Mouse (Mus musculus): ENCODE data around the gene Fgfr1op. TPM values are rescaled to one million over a fixed set of nuclear protein-coding genes. Genes with fewer than 3 reads are reported as not detected.

Fgfr1op gene
- total RNA-seq, 2 experiments from 2014 or later: 16.4 to 18.1 TPM

DNA sequence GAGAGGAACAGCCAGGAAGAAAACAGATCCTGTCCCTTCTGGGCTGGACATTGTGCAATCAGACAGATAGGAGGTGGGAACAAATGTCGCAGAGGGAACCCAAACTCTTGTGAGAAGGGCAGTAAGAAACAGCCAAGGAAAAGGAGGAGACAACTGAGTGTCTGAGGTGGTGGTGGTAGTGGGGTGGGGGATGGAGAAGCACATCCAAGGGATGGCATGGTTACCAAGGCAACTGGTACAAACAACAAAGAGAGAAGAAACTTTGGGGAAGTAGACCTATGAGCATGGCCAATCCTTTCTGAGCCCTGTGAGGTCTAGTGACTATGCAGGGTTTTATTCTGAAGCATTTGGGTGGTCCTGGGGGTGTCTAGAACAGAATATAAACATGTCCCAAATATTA is 49.1 kb downstream of the Fgfr1op start:
- intact Hi-C loops (cut with DNase I): no loop called here
- DNase-seq (ENCODE audit: low spot score in 2 of 2): peak in 1 of 2 experiments; percentile 2

DNA sequence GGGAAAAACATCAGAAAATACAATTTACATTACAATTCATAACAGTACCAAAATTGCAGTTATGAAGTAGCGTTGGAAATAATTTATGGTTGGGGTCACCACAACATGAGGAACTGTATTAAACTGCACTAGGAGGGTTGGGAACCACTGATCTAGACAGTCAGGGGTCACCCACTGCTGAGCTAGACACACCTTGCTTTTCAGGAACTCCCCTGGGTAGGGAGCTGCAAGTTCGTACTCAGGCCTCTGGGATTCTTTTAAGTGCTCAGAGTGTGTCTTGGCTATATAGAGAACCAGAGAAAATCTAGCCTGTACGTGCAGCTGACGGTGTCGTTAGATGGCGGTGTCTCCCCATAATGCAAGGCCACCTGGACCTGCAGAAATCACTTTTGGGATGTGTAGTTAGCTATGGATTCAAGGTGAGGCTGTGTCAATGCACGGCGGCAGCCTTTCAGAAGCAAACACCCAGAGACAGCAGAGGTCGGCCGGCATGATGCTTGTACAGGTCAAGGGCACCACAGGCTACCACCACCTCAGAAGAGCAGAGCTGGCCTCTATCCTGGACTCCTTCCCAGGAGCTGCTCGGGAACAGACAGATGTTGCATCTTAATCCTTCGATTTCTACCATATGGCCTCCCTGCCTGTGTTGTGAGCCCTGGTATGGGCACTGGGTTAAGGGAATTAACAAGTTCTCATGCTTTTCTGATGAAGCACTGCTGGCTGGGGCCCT is 49.9 kb downstream of the Fgfr1op start:
- DNase-seq (ENCODE audit: low spot score in 2 of 2): peak in 1 of 2 experiments; percentile 2
- intact Hi-C loops (cut with DNase I): no loop called here

DNA sequence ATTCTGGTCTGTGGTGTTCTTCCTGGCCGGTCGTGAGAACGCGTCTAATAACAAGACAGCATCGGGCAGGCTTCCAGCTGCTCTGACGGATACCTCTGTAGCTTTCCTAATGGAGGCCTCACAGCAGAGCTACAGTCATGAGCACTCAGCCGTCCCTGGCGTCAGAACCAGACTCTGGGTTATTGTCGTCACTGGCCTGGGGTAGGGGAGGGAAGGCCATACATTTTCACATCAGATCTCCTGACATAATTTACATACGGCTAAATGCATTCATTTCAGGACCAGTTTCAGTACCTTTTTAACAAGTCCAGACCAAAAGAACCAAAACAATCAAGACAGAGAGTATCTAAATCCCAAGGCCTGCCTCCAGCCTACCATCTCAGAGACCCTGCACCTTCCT is 57.9 kb downstream of the Fgfr1op start:
- intact Hi-C loops (cut with DNase I): no loop called here
- DNase-seq (ENCODE audit: low spot score in 2 of 2): no peak

DNA sequence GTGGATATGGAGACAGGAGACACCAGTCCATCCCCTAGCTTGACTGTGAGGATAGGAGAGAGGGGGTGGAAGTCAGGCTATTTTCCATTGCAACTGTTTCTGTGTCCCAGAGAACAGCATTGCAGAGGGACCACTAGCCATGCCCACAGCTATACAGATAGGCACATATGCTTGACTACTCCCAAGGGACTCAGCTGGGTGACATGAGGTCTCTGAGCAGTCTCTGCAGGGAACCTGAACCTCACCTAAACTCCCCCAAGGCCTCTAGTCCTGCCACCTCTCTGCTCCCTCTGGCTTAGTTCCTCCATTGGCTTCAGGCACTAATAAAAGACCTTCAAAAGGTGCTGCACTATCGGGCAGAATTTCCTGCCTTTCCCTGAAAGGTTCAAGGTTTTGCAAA is 58.8 kb downstream of the Fgfr1op start:
- no peak for DNase-seq (ENCODE audit: low spot score in 2 of 2)
- intact Hi-C loops (cut with DNase I): no loop called here

DNA sequence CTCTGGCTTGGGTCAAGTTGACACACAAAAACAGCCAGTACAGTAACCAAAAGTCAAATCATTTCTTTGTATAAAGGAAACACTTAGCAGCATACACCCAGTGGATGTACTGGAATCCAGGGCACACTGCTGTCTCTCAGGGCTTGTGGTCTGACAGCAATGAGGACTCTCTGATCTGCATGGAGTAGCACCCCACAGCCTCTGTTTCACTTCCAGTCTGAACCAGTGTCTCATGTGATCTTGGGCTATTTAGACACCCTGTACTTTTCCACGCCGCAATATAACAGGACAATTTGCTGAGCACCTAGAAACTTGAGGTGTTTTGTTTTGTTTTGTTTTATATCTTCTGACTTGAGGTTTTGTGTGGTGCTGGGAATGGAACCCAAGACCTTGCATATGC is 59.9 kb downstream of the Fgfr1op start:
- intact Hi-C loops (cut with DNase I): no loop called here
- DNase-seq (ENCODE audit: low spot score in 2 of 2): no peak

DNA sequence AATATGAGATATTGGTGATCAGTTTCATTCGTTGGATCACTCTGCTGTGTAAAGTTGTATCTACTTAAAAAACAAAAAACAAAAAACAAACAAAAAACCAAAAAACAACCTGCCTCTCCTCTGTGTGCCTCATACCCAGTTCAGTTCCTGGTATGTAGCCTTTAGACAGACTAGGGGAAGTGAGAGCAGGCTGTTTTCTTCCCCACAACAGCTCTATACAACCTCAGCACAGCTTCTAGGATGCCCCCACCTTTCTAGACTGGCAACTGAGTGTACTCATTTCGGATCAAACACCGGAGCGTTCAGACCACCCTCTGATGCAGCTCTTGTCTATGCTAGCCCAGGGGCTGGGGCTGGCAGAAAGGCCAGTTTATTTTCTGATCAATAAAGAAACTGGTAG is 60.4 kb downstream of the Fgfr1op start:
- intact Hi-C loops (cut with DNase I): no loop called here
- DNase-seq (ENCODE audit: low spot score in 2 of 2): no peak

DNA sequence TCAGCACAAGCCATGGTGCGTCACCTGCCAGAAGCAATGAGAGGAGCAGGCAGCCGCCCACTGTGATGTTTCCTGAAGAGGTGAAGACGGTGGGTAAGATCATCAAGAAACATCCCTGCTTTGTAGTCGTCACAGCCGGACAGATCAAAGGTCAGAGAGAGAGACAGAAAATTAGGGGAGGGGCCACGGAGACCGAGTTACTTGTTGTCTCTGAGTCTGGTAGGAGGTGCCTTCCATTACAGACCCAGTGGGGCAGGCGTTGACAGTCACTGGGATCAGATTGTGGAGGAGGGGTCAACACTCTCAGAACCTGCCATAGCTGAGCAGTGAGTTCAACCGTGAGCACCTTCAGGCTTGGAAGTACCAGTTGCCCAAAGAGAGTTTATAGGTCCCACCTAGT is 63.3 kb downstream of the Fgfr1op start:
- DNase-seq (ENCODE audit: low spot score in 2 of 2): no peak
- intact Hi-C loops (cut with DNase I): no loop called here

DNA sequence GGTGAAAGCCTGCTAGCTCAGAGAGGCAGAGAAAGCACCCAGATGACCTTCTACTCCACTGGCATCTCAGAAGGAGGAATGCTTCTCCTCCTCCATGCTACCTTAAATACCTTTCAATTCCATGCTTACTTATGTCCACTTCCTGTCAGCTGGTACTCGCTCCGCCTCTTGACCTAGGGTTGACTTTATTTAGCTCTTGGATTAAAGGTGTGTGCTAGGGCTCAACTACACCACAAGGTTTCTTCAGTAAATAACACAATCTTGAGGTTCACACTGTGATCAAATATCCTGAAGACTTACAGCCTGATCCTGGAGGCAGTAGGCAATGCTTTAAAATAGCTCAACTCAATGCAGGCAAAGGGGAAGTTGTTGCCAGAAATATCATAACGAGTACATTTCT is 64.3 kb downstream of the Fgfr1op start:
- DNase-seq (ENCODE audit: low spot score in 2 of 2): no peak
- intact Hi-C loops (cut with DNase I): no loop called here

DNA sequence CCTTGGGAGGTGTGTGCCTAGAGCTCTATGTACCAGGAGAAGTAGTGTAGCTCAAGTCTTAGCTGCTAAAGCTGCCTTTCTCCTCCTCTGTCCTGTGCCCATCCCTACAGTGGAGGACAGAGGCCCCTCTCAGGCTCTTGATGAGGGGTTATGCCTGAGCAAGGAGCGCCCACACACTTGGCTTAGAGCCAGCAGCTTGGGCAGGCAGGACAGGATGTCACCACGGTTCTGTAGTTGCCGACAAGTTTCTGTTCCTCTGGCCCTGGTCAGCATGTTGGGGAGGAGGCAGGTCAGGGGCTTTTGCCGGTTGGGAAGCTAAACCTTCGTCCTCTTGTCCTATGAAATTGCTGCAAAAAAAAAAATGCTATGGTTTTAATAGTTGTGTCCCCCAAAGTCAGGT is 66.8 kb downstream of the Fgfr1op start:
- intact Hi-C loops (cut with DNase I): no loop called here
- peak; percentile 16 to 37 for DNase-seq (ENCODE audit: low spot score in 2 of 2)

DNA sequence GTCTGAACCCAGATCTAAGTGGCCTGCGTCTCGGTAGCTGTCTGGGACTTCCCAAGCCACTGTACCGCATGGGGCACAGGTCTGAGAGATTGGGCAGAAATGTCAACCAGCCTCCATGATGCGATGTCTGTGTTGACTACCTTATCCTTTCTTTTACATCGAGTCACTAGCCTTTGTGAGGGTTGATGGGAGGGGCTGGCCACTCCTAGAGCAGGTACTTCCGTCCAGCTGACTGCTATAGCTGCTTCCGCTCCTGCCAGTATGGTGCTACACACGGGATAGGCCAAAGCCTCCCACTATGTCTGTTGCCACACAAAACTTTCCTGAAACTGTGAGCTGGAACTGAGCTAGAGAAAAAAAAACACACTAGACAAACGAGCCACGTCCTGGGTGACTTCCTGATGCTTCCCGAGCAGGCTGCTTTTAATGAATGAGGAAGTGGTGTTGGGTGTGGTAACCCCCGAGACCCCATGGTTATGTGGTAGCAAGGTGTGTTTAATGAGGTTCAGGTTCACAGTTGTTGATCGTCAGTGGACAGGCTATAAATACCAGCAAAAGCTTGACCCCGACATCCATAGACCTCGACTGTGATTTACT is 68.4 kb downstream of the Fgfr1op start:
- DNase-seq (ENCODE audit: low spot score in 2 of 2): no peak
- intact Hi-C loops (cut with DNase I): no loop called here

DNA sequence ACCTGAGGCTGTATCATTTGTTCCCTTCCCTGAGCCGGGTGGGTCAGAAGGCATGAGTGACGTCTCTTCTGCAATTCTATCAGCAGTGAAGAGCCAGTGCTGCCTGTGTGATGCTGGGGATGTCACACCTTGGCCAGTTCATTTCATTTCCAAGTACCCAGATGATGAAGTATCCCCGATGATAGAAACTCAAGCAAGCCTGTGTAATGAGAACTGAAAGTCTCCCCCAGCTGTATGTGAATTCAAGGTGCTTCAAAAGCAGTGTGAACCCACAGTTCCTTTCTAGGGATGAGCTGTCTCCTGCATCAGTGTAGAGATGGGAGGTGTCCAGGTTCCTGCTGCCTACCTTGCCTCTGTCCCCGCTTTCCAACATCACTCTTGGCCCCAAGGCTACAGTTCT is 69.2 kb downstream of the Fgfr1op start:
- DNase-seq (ENCODE audit: low spot score in 2 of 2): no peak
- intact Hi-C loops (cut with DNase I): no loop called here

DNA sequence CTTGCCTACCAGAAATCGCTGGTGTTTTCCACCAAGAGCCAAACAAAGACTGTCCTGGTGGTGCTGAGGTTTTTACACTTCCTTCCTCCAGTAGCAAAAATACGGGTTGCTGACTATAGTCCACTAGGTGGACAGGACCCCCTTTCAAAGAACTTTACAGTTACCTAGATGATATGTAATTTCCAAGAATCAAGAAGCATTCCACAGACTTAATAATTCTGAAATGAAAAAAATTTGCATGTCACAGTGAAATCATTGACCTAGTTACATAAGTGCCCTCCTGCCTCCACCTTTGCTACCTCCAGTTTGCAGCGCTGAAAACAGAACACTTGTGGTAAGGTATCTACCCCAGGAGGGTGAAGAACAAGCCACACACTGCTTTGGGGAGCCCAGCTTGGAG is 70.4 kb downstream of the Fgfr1op start, which contains the start of gene Ccr6:
Ccr6 (plus strand) TSS at position 301 of the 400 bp plus-strand sequence.
- intact Hi-C loops (cut with DNase I): no loop called here
- DNase-seq (ENCODE audit: low spot score in 2 of 2): no peak

DNA sequence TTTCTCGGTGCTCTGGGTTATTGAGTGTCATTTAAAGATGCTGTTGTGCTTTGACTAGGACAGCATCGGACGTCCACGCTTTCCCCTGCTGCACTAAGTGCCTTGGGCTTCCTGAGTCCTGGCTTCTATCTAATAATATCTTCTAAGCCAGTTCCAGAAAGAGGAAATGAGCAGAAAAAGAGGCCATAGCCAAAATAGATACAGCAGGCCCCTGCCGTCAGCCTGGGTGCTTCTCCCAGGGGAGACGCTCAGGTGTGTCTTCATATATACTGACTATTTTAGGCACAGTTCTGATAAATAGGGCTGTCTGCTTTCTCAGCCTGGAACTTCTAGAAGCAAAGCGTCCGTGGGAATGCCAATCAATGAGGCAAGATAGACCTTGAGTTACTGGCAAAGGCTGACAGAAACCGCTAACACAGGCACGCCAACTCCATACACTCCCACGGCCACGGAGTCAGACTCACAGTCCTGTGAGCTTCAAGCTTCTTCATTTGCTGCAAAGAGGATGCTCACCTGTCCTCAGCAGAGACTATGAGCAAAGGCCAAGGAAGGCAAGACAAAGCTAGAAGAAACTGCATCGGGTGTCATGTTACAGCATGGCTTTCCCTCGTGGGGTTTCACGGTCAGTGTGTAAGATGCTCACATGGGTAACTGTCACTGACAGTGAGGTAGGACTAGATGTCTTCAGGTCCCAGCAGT is 72.9 kb downstream of the Fgfr1op start:
- intact Hi-C loops (cut with DNase I): no loop called here
- no peak for DNase-seq (ENCODE audit: low spot score in 2 of 2)

DNA sequence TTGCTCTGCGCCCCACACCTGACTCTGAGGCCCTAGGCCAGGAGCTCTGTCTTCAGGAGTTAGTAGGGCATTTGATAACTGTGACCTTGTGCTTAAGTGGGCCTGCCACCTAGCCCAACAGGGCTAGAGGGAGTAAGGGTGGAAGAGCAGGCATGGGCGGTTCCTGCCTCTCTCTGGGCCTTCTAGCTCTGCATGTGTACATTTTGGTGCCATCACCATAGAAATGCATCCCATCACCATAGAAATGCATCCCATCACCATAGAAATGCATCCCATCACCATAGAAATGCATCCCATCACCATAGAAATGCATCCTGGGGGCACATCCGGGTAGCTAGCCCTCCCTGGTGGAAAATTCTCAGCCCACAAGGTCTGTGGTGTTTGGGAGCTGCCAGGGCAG is 74.3 kb downstream of the Fgfr1op start:
- no peak for DNase-seq (ENCODE audit: low spot score in 2 of 2)
- intact Hi-C loops (cut with DNase I): no loop called here

DNA sequence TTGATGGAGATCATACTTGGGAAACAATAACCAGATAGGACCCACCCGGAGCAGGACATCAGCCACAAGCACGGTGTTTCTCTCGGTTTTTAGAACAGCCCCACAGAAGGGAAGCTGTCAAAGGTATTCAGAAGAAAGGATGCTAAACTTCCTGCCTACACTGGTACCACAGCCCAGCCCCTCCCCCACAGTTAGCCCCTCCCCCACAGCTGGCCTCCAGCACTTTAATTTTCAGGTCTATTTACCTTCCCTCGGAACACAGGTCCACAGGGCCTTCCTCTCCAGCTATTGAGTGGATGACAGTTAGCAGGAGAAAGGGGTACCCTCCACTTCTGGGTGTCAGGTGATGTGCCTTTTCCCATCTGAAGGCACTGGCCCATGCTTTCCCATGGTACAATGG is 75.2 kb downstream of the Fgfr1op start:
- no peak for DNase-seq (ENCODE audit: low spot score in 2 of 2)
- intact Hi-C loops (cut with DNase I): no loop called here

DNA sequence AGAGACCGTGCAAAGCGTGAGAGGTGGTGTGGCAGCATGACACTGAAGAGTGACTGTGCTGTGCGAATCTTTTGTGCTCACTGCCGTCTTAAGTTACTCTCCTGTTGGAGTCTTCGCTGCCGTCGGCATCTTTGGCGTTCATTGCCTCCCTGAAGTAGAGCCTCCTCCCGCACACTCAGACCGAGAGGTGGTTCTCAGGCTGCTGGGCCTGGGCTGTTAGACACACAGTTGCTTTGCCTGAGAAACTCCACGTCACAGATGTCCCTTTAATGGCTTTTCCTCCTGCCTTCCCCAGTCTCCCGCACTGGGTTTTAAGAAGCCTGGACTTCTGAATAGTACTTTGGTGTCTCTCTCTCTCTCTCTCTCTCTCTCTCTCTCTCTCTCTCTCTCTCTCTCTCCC is 76.3 kb downstream of the Fgfr1op start:
- DNase-seq (ENCODE audit: low spot score in 2 of 2): no peak
- intact Hi-C loops (cut with DNase I): no loop called here

DNA sequence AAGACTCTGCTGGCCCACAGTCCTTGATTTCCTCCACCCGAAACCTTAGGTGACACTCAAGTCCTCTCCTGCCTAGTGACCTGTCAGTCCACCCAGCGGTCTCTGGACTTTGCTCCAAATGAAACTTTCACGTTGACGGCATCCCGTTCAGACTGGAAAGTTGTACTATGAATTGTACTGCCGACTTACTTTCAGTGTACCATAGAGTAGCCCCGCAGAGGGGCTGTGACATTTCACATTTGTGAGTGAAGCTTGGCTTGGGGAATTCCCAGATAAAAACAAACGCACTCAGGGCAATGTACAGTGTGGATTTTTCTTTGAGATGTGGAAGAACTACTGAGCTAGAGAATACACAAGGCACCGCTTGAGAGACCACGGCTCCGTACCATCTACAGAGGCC is 76.9 kb downstream of the Fgfr1op start:
- DNase-seq (ENCODE audit: low spot score in 2 of 2): no peak

DNA sequence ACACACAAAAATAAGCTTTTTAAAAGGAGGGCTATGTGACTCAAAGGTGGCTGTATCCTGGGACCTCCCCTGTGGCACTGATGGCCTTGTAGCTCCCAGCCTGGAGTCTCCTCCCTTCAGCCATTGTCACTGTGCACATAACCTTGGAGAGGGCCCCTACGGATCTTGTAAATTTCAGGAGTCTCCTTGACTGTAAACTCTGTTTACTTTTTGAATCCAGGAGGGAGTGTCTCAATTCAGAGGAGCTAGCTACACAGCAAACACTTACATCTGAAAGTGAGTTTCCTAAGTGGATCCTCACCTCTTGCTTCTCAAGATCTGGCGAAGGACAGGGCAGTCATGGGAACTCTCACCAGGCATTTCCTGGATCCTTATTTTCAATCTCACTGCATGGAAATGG is 78.8 kb downstream of the Fgfr1op start:
- DNase-seq (ENCODE audit: low spot score in 2 of 2): no peak
- intact Hi-C loops (cut with DNase I): no loop called here

More for the DNA sequence above, 76.9 kb downstream of the Fgfr1op start:
- intact Hi-C loops (cut with DNase I): no loop called here

DNA sequence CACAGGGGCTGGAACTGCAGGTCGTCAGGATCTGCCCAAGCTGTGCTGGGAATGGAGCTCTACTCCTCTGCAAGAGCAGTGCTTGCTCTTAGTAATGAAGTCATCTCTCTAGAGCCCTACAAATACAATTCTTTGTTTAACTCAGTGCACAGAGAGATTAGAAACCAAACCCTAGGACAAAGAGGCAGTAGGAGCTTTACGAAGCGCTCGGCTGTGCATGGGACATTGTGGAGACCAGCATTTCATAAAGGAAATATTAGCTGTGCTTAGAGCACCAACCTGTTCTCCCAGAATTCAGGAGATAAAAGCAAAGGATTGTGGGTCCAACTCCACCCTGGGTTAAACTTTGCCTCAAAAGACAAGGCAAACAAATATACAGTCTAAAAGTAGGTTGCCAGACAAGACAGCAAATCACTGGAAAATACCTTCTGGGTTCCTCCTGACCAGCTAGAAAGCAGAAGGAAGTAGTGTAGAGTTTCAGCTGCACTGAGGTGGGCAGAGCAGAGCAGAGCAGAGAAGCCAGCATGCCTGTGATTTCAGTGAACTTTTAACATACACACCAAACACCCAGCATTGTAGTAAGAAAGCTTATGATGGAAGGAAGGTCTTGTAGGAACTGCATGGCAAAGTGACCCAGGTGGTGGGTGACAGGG is 80.9 kb downstream of the Fgfr1op start:
- DNase-seq (ENCODE audit: low spot score in 2 of 2): no peak
- intact Hi-C loops (cut with DNase I): no loop called here
